Mouse (Mus musculus): ENCODE data around the gene Cd109. TPM values are rescaled to one million over a fixed set of nuclear protein-coding genes. Genes with fewer than 3 reads are reported as not detected.

Cd109 gene
- 10 to 100 TPM; 12.5 to 13.7 TPM for total RNA-seq (2021)

- peak; percentile 50 for DNase-seq
These were observed at the start of gene Cd109 for GRCm38 (mm10) chr9:78615401-78616021. TSS of gene Cd109 (plus strand) at chr9:78615546.

GRCm38 (mm10) chr9:78569934-78570333 lies 45.4 kb upstream of the Cd109 start:
- DNase-seq = no peak

- no peak for DNase-seq
These were observed 38.9 kb upstream of the Cd109 start for GRCm38 (mm10) chr9:78576466-78576865.

GRCm38 (mm10) chr9:78578824-78579223 lies 36.5 kb upstream of the Cd109 start:
- DNase-seq = no peak

- DNase-seq = no peak
These were observed 35.5 kb upstream of the Cd109 start for GRCm38 (mm10) chr9:78579644-78580396.

- DNase-seq = peak; percentile 41
These were observed 28.0 kb upstream of the Cd109 start for GRCm38 (mm10) chr9:78587218-78587883.

GRCm38 (mm10) chr9:78587914-78588313 lies 27.4 kb upstream of the Cd109 start, which contains the start of gene Slc17a5:
TSS of gene Slc17a5 (minus strand) at chr9:78588041.
- peak; percentile 95 for DNase-seq

GRCm38 (mm10) chr9:78588411-78589033 lies 26.8 kb upstream of the Cd109 start:
- peak; percentile 18 for DNase-seq

- DNase-seq = no peak
These were observed 24.9 kb upstream of the Cd109 start for GRCm38 (mm10) chr9:78590471-78590870.

- no peak for DNase-seq
These were observed 20.1 kb upstream of the Cd109 start for GRCm38 (mm10) chr9:78595257-78595656.

- DNase-seq = no peak
These were observed 19.4 kb upstream of the Cd109 start for GRCm38 (mm10) chr9:78595769-78596555.

GRCm38 (mm10) chr9:78596834-78597233 lies 18.5 kb upstream of the Cd109 start:
- DNase-seq = peak; percentile 40

- no peak for DNase-seq
These were observed 15.4 kb upstream of the Cd109 start for GRCm38 (mm10) chr9:78599927-78600326.

- DNase-seq = peak; percentile 52
These were observed 14.2 kb upstream of the Cd109 start for GRCm38 (mm10) chr9:78601046-78601730.

GRCm38 (mm10) chr9:78614201-78614600 lies 1.1 kb upstream of the Cd109 start:
- peak; percentile 20 for DNase-seq

- DNase-seq = no peak
These were observed 3.9 kb downstream of the Cd109 start for GRCm38 (mm10) chr9:78619285-78619684.

GRCm38 (mm10) chr9:78623301-78623747 lies 8.0 kb downstream of the Cd109 start:
- no peak for DNase-seq

- peak; percentile 28 for DNase-seq
These were observed 14.6 kb downstream of the Cd109 start for GRCm38 (mm10) chr9:78629991-78630390.

GRCm38 (mm10) chr9:78631755-78632434 lies 16.5 kb downstream of the Cd109 start:
- no peak for DNase-seq

- no peak for DNase-seq
These were observed 18.6 kb downstream of the Cd109 start for GRCm38 (mm10) chr9:78633976-78634375.

GRCm38 (mm10) chr9:78641386-78641785 lies 26.0 kb downstream of the Cd109 start:
- DNase-seq = no peak
